Mouse (Mus musculus): ENCODE measurements around the gene Dlst. TPM values are rescaled to one million over a fixed set of nuclear protein-coding genes. Genes with fewer than 3 reads are reported as not detected.

Dlst gene
- polyA plus RNA-seq, 1 experiment from 2014 or later = 63.2 TPM

- no peaks in the 10 kb centered on the region for H3K36me3 ChIP-seq (ENCODE audit: control insufficient read depth, insufficient read depth, low read length)
- H3K27ac ChIP-seq (replicated peaks) = 0 out of 2 replicates have a peak overlapping the region, but pooled peaks have one; percentile 13
- H3K4me2 ChIP-seq (replicated peaks; ENCODE audit: low read depth) = peak overlapping the region; percentile 65
- H3K4me3 ChIP-seq (ENCODE audit: low read depth, low read length) = peak overlapping the region; percentile 35
- 24% methylated on average over 11 of the region's 11 CpGs for WGBS
- peaks cover 14% of the 10 kb centered on the region; the same call in 1 of the 2 replicates for H3K4me1 ChIP-seq (replicated peaks; ENCODE audit: control insufficient read depth, insufficient read depth)
- ATAC-seq (ENCODE audit: low FRiP score, low TSS enrichment) = peak; percentile 30; the same call in 1 of the 2 replicates
- peak; percentile 52 for DNase-seq (ENCODE audit: low spot score)
- H3K9me3 ChIP-seq (ENCODE audit: control insufficient read depth, low read length) = no peaks in the 10 kb centered on the region
- H3K9ac ChIP-seq (ENCODE audit: low read length) = peak overlapping the region; percentile 56
- TF ChIP-seq CTCF (IDR thresholded peaks at IDR 0.05; ENCODE audit: low read depth) (no peak), EP300 (optimal IDR thresholded peaks at IDR 0.05) (no peak)
- no peaks in the 10 kb centered on the region for H3K27me3 ChIP-seq (ENCODE audit: control insufficient read depth, insufficient read depth, low read length)
Observed at GRCm38 (mm10) chr12:85175926-85176845, 65.6 kb downstream of the Dlst start.

- H3K27ac ChIP-seq (replicated peaks) = 0 out of 2 replicates have a peak overlapping the region, but pooled peaks have one; percentile 18
Observed at GRCm38 (mm10) chr12:85176846-85177523, 66.4 kb downstream of the Dlst start.

GRCm38 (mm10) chr12:85177740-85178239 lies 67.2 kb downstream of the Dlst start, which contains the start of gene Pgf:
Pgf (minus strand) TSS chr12:85177790.
- no peak for TF ChIP-seq CTCF (IDR thresholded peaks at IDR 0.05; ENCODE audit: low read depth)
- TF ChIP-seq EP300 (optimal IDR thresholded peaks at IDR 0.05) = no peak
- DNase-seq (ENCODE audit: low spot score) = no peak
- Histone ChIP-seq H3K9ac (ENCODE audit: low read length) (peak within 1 kb of the TSS; percentile 56), H3K9me3 (ENCODE audit: control insufficient read depth, low read length) (no peaks in the 10 kb centered on the region), H3K36me3 (ENCODE audit: control insufficient read depth, insufficient read depth, low read length) (no peaks in the 10 kb centered on the region), H3K4me2 (replicated peaks; ENCODE audit: low read depth) (peak within 1 kb of the TSS; percentile 65), H3K4me1 (replicated peaks; ENCODE audit: control insufficient read depth, insufficient read depth) (peaks cover 14% of the 10 kb centered on the region; the same call in 1 of the 2 replicates), H3K27me3 (ENCODE audit: control insufficient read depth, insufficient read depth, low read length) (no peaks in the 10 kb centered on the region), H3K27ac (replicated peaks) (0 out of 2 replicates have a peak within 1 kb of the TSS, but pooled peaks have one; percentile 18), H3K4me3 (ENCODE audit: low read depth, low read length) (peak within 1 kb of the TSS; percentile 35)
- no peak for ATAC-seq (ENCODE audit: low FRiP score, low TSS enrichment)
- 85% methylated on average over 10 of the region's 10 CpGs for WGBS

More at GRCm38 (mm10) chr12:85176846-85177523, 66.4 kb downstream of the Dlst start:
- no peaks in the 10 kb centered on the region for H3K36me3 ChIP-seq (ENCODE audit: control insufficient read depth, insufficient read depth, low read length)
- peak; percentile 71 for DNase-seq (ENCODE audit: low spot score)
- peak overlapping the region; percentile 35 for H3K4me3 ChIP-seq (ENCODE audit: low read depth, low read length)
- H3K27me3 ChIP-seq (ENCODE audit: control insufficient read depth, insufficient read depth, low read length) = no peaks in the 10 kb centered on the region
- H3K9me3 ChIP-seq (ENCODE audit: control insufficient read depth, low read length) = no peaks in the 10 kb centered on the region
- WGBS = 4% methylated on average over 32 of the region's 32 CpGs
- peak; percentile 61 for ATAC-seq (ENCODE audit: low FRiP score, low TSS enrichment)
- TF ChIP-seq EP300 (optimal IDR thresholded peaks at IDR 0.05) = no peak
- no peak for TF ChIP-seq CTCF (IDR thresholded peaks at IDR 0.05; ENCODE audit: low read depth)
- H3K4me1 ChIP-seq (replicated peaks; ENCODE audit: control insufficient read depth, insufficient read depth) = peaks cover 14% of the 10 kb centered on the region; the same call in 1 of the 2 replicates
- H3K4me2 ChIP-seq (replicated peaks; ENCODE audit: low read depth) = peak overlapping the region; percentile 65
- peak overlapping the region; percentile 56 for H3K9ac ChIP-seq (ENCODE audit: low read length)

- H3K9me3 ChIP-seq (ENCODE audit: control insufficient read depth, low read length) = no peaks in the 10 kb centered on the region
- ATAC-seq (ENCODE audit: low FRiP score, low TSS enrichment) (no peak), DNase-seq (ENCODE audit: low spot score) (no peak)
- H3K4me2 ChIP-seq (replicated peaks; ENCODE audit: low read depth) = no peak overlapping the region
- no peaks in the 10 kb centered on the region for H3K27me3 ChIP-seq (ENCODE audit: control insufficient read depth, insufficient read depth, low read length)
- peaks cover 14% of the 10 kb centered on the region; the same call in 1 of the 2 replicates for H3K4me1 ChIP-seq (replicated peaks; ENCODE audit: control insufficient read depth, insufficient read depth)
- TF ChIP-seq CTCF (IDR thresholded peaks at IDR 0.05; ENCODE audit: low read depth) (no peak), EP300 (optimal IDR thresholded peaks at IDR 0.05) (no peak)
- no peak overlapping the region for H3K4me3 ChIP-seq (ENCODE audit: low read depth, low read length)
- no peak overlapping the region for H3K9ac ChIP-seq (ENCODE audit: low read length)
- no peak overlapping the region for H3K27ac ChIP-seq (replicated peaks)
- H3K36me3 ChIP-seq (ENCODE audit: control insufficient read depth, insufficient read depth, low read length) = no peaks in the 10 kb centered on the region
- 82% methylated on average over 2 of the region's 2 CpGs for WGBS
Observed at GRCm38 (mm10) chr12:85178294-85178693, 67.7 kb downstream of the Dlst start.

GRCm38 (mm10) chr12:85181475-85182344 lies 71.1 kb downstream of the Dlst start:
- H3K4me1 ChIP-seq (replicated peaks; ENCODE audit: control insufficient read depth, insufficient read depth) = no peaks in the 10 kb centered on the region
- no peak overlapping the region for H3K27ac ChIP-seq (replicated peaks)
- H3K9ac ChIP-seq (ENCODE audit: low read length) = no peak overlapping the region
- TF ChIP-seq EP300 (optimal IDR thresholded peaks at IDR 0.05) (no peak), CTCF (IDR thresholded peaks at IDR 0.05; ENCODE audit: low read depth) (no peak)
- 26% methylated on average over 17 of the region's 17 CpGs for WGBS
- ATAC-seq (ENCODE audit: low FRiP score, low TSS enrichment) = no peak
- H3K4me3 ChIP-seq (ENCODE audit: low read depth, low read length) = no peak overlapping the region
- no peak overlapping the region for H3K4me2 ChIP-seq (replicated peaks; ENCODE audit: low read depth)
- H3K27me3 ChIP-seq (ENCODE audit: control insufficient read depth, insufficient read depth, low read length) = no peaks in the 10 kb centered on the region
- DNase-seq (ENCODE audit: low spot score) = no peak
- H3K9me3 ChIP-seq (ENCODE audit: control insufficient read depth, low read length) = no peaks in the 10 kb centered on the region
- no peaks in the 10 kb centered on the region for H3K36me3 ChIP-seq (ENCODE audit: control insufficient read depth, insufficient read depth, low read length)
